8 mouse cellular contexts compared by ENCODE assay signal in genomic region chr19:17388404-17388803, GRCm38 (mm10). TPM values are rescaled to one million over a fixed set of nuclear protein-coding genes. Genes with fewer than 3 reads are reported as not detected.
DNase-seq lines count a peak whose midpoint lies in the region; ATAC-seq lines count a peak whose summit lies in the region.

No protein-coding gene starts in this region.

- intact Hi-C loops in heart, postnatal 10 days (cut with DNase I) = loop anchor here (1.0 to 2.0 kb wide), 2 partner anchors 226 to 263 kb away; no protein-coding TSS in a partner anchor

- H3K4me3 ChIP-seq in heart, embryonic 11.5 days (ENCODE audit: low read depth, low read length) = no peak overlapping the region
- no peak overlapping the region for H3K4me3 ChIP-seq in forebrain, embryonic 13.5 days

- no peaks in the 10 kb centered on the region for H3K9me3 ChIP-seq in heart, embryonic 11.5 days (replicated peaks; ENCODE audit: control insufficient read depth, low read length)
- H3K9me3 ChIP-seq in forebrain, embryonic 13.5 days (replicated peaks) = no peaks in the 10 kb centered on the region

- ATAC-seq in heart, embryonic 11.5 days (replicated peaks; ENCODE audit: insufficient number of reproducible peaks, low FRiP score, low TSS enrichment) = no peak
- ATAC-seq in forebrain, embryonic 13.5 days = peak; percentile 66
- 0 out of 2 replicates have a peak, but pooled peaks have one; percentile 36 for ATAC-seq in monocyte, adult 5-6 weeks (replicated peaks; ENCODE audit: insufficient number of reproducible peaks, low FRiP score, low TSS enrichment, poor library complexity, severe bottlenecking)

- no peaks in the 10 kb centered on the region for H3K4me1 ChIP-seq in heart, embryonic 11.5 days (ENCODE audit: control insufficient read depth, insufficient read depth, low read length)
- no peaks in the 10 kb centered on the region for H3K4me1 ChIP-seq in forebrain, embryonic 13.5 days

- peaks cover 6% of the 10 kb centered on the region; the same call in 1 of the 2 replicates for H3K27me3 ChIP-seq in heart, embryonic 11.5 days (ENCODE audit: control insufficient read depth, insufficient read depth, low read length)
- peaks cover 10% of the 10 kb centered on the region; the same call in 1 of the 2 replicates for H3K27me3 ChIP-seq in forebrain, embryonic 13.5 days

- H3K36me3 ChIP-seq in heart, embryonic 11.5 days (ENCODE audit: control insufficient read depth, insufficient read depth, low read length) = no peaks in the 10 kb centered on the region
- no peaks in the 10 kb centered on the region for H3K36me3 ChIP-seq in forebrain, embryonic 13.5 days (ENCODE audit: poor library complexity, severe bottlenecking)

- WGBS in heart, embryonic 11.5 days (ENCODE audit: insufficient replicate concordance) = 20% methylated on average over 2 of the region's 2 CpGs
- WGBS in forebrain, embryonic 13.5 days = 22% methylated on average over 2 of the region's 2 CpGs

- no peak overlapping the region for H3K9ac ChIP-seq in heart, embryonic 11.5 days (ENCODE audit: low read depth, low read length)
- H3K9ac ChIP-seq in forebrain, embryonic 13.5 days = no peak overlapping the region

- H3K27ac ChIP-seq in heart, embryonic 11.5 days (ENCODE audit: low read depth, low read length) = no peak overlapping the region
- H3K27ac ChIP-seq in forebrain, embryonic 13.5 days = no peak overlapping the region

- DNase-seq in heart, postnatal 10 days = peak; percentile 24 to 32
- DNase-seq in thymus, postnatal 0 days (ENCODE audit: low spot score) = peak; percentile 17
- no peak for DNase-seq in thymus, postnatal 25 days
- DNase-seq in yolk sac, embryonic 10.5 days (ENCODE audit: low spot score) = no peak
- DNase-seq in layer of hippocampus, adult 9-11 months = no peak

- no peak overlapping the region for H3K4me2 ChIP-seq in heart, embryonic 11.5 days
- no peak overlapping the region for H3K4me2 ChIP-seq in forebrain, embryonic 13.5 days

RNA-seq across cellular contexts. Expression of gene Rfk, which starts 5.4 kb away (rescaled TPM):
- total RNA-seq in heart, postnatal 10 days (2021) = 10 to 100 TPM; 54.2 to 55.8 TPM
- polyA plus RNA-seq in heart, embryonic 11.5 days (2014; fragmentation: Nextera tagmentation; extraction: Ambion mirVana) = 60.4 and 61.3 TPM in 2 replicates
- 48.3 and 54.1 TPM in 2 replicates for polyA plus RNA-seq in thymus, postnatal 0 days (2015; fragmentation: Nextera tagmentation; extraction: Ambion mirVana)
- 73.5 and 78.1 TPM in 2 replicates for polyA plus RNA-seq in forebrain, embryonic 13.5 days (2015; fragmentation: Nextera tagmentation; extraction: Ambion mirVana)
- 34.0 to 41.6 TPM (median 38.1 TPM) in 3 replicates for total RNA-seq in monocyte, adult 5-6 weeks (2017)

RNA-seq across cellular contexts. Expression of gene Gcnt1, which starts 15.8 kb away (rescaled TPM):
- 10 to 100 TPM; 11.4 to 13.6 TPM for total RNA-seq in heart, postnatal 10 days (2021)
- 11.2 and 12.8 TPM in 2 replicates for polyA plus RNA-seq in heart, embryonic 11.5 days (2014; fragmentation: Nextera tagmentation; extraction: Ambion mirVana)
- 1.7 and 2.4 TPM in 2 replicates for polyA plus RNA-seq in thymus, postnatal 0 days (2015; fragmentation: Nextera tagmentation; extraction: Ambion mirVana)
- polyA plus RNA-seq in forebrain, embryonic 13.5 days (2015; fragmentation: Nextera tagmentation; extraction: Ambion mirVana) = 0.50 and 0.74 TPM in 2 replicates
- total RNA-seq in monocyte, adult 5-6 weeks (2017) = 24.1 to 36.0 TPM (median 35.5 TPM) in 3 replicates

Comparison
In these comparisons a context has a peak if more than half of its experiments do, and no peak if none do; other contexts are left out.
1. DNase-seq: peak in heart, postnatal 10 days (2 of 2) and thymus, postnatal 0 days (single experiment); none in thymus, postnatal 25 days (single experiment), yolk sac, embryonic 10.5 days (single experiment) and layer of hippocampus, adult 9-11 months (single experiment).